Mouse (Mus musculus) mammary gland, adult 2 months (tissue): ENCODE measurements around the gene Slc1a2. TPM values are rescaled to one million over a fixed set of nuclear protein-coding genes. Genes with fewer than 3 reads are reported as not detected.

Experiments
- polyA plus RNA-seq: library from polyadenylated mRNA; depleted of rRNA; stranded (reverse); fragments of >200 nt; gene quantifications from 2 replicates; pipeline ENCODE4 v1.2.3, GENCODE M21; 2012; ENCODE audit warnings: low replicate concordance; rRNA removed

Slc1a2 gene
- 0.66 and 1.3 TPM in 2 replicates for polyA plus RNA-seq

GRCm38 (mm10) chr2:102658163-102658660 is at the start of gene Slc1a2:
TSS of gene Slc1a2 (plus strand) at chr2:102658659.

Other genes starting within 250 kb of the Slc1a2 start
- 1.5 and 5.3 TPM in 2 replicates for gene Fjx1, start 206.2 kb upstream of the Slc1a2 start, polyA plus RNA-seq
- 23.2 and 40.1 TPM in 2 replicates for gene Pamr1, start 108.6 kb upstream of the Slc1a2 start, polyA plus RNA-seq
- gene Cd44, start 243.0 kb downstream of the Slc1a2 start, polyA plus RNA-seq = 21.5 and 39.7 TPM in 2 replicates